Mouse (Mus musculus) adrenal gland, adult 18-20 months (tissue): ENCODE results near the gene Poc5. TPM values are rescaled to one million over a fixed set of nuclear protein-coding genes. Genes with fewer than 3 reads are reported as not detected.

ENCODE experiments used
- DNase-seq, 2 experiments: peaks; one replicate each; pipeline ENCODE4 v3.0.0; 2021 to 2022; ENCODE audit warnings: low spot score in 2 of 2
- long read RNA-seq, 2 experiments: library from polyadenylated mRNA; stranded (forward); transcript quantifications; one replicate each; pipeline ENCODE4 v2.0.0; 2021
- total RNA-seq, 2 experiments: library from RNA; stranded (reverse); gene quantifications; 1 replicate in 1 of 2; 2 replicates in 1 of 2; pipeline ENCODE4 v1.2.3; 2021

Poc5 gene
- total RNA-seq: 10 to 100 TPM; 13.1 to 14.0 TPM
- long read RNA-seq, experiment 1, full-length matches to known transcripts: 19 of 23 reads
- long read RNA-seq, experiment 1, partial matches to known transcripts: 1 of 23 reads
- long read RNA-seq, experiment 1, other reads (novel, unspliced or antisense): 3 of 23 reads
- long read RNA-seq, experiment 2, full-length matches to known transcripts: 31 of 34 reads
- long read RNA-seq, experiment 2, partial matches to known transcripts: 2 of 34 reads
- long read RNA-seq, experiment 2, other reads (novel, unspliced or antisense): 1 of 34 reads

GRCm38 (mm10) chr13:96388042-96388888 lies at the start of gene Poc5:
Gene Poc5 (plus strand): TSS chr13:96388294.
- DNase-seq: peak; percentile 97

- peak in 1 of 2 experiments; percentile 26 for DNase-seq
Observed at GRCm38 (mm10) chr13:96341461-96341860, 46.6 kb upstream of the Poc5 start.

- no peak for DNase-seq
Observed at GRCm38 (mm10) chr13:96344778-96345177, 43.3 kb upstream of the Poc5 start.

- no peak for DNase-seq
Observed at GRCm38 (mm10) chr13:96346581-96346980, 41.5 kb upstream of the Poc5 start.

- no peak for DNase-seq
Observed at GRCm38 (mm10) chr13:96350207-96350606, 37.9 kb upstream of the Poc5 start.

DNA sequence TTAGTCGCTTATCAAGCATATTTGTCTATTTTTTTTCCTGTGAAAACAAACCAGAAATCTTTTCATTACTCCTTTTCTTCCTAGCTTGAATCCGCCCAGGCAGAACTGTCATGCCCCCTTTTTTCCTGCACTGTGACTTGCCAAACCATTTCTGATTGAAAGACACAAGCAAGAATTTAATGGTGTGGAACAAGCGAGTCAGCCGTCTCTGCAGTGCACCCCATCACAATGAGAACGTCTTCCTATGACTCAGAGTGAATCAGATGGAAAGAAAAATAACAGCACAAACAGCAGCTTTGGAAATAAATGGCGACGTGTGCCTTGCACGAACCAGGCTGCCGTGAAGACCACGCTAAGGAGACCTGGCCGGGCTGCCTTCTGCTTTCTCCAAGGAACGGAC lies 36.8 kb upstream of the Poc5 start:
- no peak for DNase-seq

- DNase-seq: no peak
Observed at GRCm38 (mm10) chr13:96375519-96375918, 12.6 kb upstream of the Poc5 start.

DNA sequence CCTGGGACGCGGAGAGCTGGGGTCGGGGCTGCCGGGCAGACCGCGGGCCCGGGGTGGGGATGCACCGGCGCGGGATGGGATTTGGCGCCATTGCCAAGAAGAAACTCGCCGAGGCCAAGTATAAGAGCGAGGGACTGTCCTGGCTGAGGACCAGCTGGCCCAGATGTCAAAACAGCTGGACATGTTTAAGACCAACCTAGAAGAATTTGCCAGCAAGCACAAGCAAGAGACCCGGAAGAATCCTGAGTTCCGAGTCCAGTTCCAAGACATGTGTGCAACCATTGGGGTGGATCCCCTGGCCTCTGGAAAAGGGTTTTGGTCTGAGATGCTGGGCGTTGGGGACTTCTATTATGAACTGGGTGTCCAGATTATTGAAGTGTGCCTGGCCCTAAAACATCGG lies 11.2 kb upstream of the Poc5 start:
- no peak for DNase-seq

- no peak for DNase-seq
Observed at GRCm38 (mm10) chr13:96377883-96378282, 10.2 kb upstream of the Poc5 start.

DNA sequence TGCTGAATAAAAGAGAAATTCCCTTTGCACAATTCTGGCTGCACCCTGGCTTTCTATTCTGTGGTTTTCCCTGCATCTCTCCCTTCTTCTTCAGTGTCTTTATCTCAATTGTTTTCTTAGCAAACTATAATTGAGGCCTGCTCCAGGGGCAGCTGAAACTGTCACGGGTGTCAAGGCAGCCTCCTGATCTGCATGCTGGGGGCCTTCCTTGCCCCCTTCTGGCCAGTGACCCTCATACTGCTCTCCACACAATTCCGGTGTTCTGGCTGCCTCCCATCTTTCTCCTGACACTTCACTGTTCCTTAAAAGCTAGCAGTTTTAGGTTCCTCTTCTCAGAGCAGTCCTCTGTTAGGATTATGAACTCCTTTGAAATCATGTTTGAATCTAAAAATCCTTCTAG lies 1.2 kb downstream of the Poc5 start:
- no peak for DNase-seq

DNA sequence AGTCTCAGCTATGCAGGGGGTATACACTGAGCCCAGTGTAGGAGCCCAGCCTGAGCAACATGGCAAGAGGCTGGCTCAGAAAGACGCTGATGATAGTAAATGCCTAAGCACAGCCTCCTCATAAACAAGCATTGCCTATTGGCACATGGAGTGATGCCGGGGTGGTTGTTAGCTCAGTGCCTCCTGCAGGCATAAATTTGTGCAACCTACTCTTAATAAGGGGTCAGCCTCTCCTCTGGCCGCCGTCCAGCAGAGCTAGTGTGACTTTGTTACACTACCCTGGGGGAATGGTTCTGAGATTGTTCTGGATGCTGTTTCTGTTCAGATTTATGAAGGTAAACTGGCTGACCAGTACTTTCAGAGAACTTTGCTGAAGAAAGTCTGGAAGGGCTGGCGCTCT lies 13.2 kb downstream of the Poc5 start:
- no peak for DNase-seq

GRCm38 (mm10) chr13:96405518-96405917 lies 17.4 kb downstream of the Poc5 start:
- DNase-seq: no peak

- no peak for DNase-seq
Observed at GRCm38 (mm10) chr13:96407040-96407439, 18.9 kb downstream of the Poc5 start.

DNA sequence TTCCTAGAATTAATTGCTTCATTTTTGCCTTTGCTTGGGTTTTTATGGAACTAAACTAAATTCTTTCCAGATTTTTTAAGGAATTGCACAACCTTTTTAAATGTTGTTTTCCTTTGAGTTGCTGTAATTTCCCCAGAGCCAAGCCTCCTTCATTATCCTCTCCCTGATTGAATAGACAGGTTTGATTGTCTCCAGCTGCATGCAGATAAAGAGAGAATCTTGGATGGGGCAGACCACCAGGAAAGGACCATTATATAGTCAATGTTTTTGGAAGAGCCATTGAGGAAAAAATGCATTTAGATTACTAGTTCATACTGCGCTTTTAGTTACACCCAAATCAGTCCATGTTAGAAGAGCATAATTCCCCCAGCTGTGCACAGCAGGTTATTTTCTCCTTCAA lies 20.7 kb downstream of the Poc5 start:
- no peak for DNase-seq

DNA sequence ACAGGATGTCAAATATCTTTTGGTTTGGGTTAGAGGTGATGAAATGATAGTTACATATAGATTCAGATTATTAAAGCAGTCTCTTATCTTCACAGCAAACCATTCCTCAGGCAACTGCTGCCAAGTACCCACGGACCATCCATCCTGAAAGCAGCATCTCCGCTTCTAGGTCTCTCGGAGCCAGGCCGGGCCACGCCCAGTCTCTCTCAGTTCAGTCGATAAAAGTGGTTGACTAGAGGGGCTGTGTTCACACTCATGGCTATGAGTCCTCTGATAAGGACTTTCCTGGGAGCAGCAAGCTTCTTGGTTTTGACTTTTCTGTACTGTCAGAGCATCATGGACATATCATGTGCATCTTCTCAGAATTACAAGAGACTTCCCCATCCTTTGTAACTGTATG lies 26.3 kb downstream of the Poc5 start:
- DNase-seq: no peak

DNA sequence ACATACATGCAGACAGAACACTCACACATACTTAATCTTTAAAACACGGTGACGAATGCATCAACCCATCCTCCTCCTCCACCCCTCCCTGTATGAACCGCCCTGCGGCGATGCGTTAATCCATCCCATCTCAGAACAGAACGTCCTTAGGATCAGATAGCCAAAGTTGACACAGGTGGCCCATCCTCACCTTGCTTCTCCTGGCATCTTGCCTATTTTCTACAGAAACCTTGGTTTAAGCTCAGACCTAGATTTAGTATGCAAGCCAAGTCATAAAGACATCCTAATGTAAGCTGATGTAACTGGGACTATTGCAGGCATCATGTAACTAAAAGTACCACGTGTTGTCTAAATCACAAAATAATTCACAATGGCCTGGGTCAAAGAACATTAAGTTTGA lies 28.3 kb downstream of the Poc5 start:
- no peak for DNase-seq

GRCm38 (mm10) chr13:96417261-96417813 lies 29.2 kb downstream of the Poc5 start:
- no peak for DNase-seq

- DNase-seq: no peak
Observed at GRCm38 (mm10) chr13:96418487-96418886, 30.4 kb downstream of the Poc5 start.

DNA sequence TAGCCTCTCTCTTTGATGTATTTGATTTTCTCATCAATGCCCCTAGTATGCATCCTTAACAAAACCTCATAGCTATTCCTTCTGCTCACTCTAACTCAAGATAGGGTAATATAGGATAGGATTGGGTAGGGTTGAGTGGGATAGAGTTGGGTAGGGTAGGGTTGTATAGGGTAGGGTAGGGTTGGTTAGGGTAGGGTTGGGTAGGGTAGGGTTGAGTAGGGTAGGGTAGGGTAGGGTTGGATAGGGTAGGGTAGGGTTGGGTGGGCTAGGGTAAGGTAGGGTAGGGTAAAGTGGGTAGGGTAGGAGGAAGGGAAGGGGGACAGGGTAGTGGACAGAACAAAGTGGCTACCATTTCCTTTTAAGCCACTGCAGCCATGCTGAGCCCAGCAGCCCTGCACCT lies 33.1 kb downstream of the Poc5 start:
- DNase-seq: no peak

DNA sequence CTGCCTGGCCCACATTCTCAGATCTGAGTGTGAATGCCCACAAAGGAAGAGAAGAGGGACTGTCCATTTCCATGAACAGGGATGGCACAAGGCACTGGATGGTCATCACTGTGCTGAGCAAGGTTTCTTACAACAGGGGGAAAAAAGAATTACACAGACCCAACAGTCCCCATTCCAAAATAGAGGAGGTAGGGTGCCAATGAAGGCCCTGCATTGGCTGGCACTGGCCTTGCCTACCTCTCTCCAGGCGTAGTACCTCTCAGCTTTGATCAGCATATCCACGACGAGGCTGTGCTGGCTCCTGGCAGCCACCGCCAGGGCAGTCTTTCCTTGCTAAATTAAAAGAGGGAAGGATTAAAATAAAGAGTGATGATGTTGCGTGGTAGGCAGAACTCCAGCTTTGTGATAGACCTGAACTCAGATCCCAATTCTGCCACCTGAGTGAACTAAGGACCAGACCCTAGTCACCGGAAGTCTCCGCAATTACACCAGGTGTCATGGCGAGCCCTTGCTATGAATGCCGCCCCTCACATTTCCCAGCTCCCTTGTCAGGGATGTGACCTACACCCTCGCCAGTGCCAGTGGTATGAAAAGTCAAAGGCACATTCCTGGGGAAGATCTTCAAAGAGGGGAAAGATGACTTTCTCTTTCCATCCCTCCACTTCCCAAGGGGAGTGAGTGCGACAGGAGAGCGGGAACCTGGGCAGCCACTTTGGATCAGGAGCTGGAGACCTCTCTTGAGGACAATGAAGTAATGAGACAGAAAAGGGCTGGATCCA lies 36.6 kb downstream of the Poc5 start:
- no peak for DNase-seq

- DNase-seq: no peak
Observed at GRCm38 (mm10) chr13:96426044-96426443, 38.0 kb downstream of the Poc5 start.
